Mouse (Mus musculus): ENCODE results near the gene Calhm4.
"Not testable (repeated sequence)": the region's sequence is repeated elsewhere in the genome, so short reads cannot be mapped to it uniquely, and the experiment has no call there.

Gene Calhm4

GRCm38 (mm10) chr10:34044210-34044609 is at the start of gene Calhm4:
Gene Calhm4 (minus strand): TSS chr10:34044310.
- DNase-seq = no peak

GRCm38 (mm10) chr10:34091888-34092287 is 47.8 kb upstream of the Calhm4 start:
- DNase-seq = no peak

- DNase-seq = no peak
Measured at GRCm38 (mm10) chr10:34090481-34090880, 46.4 kb upstream of the Calhm4 start.

GRCm38 (mm10) chr10:34089517-34089916 is 45.4 kb upstream of the Calhm4 start:
- no peak for DNase-seq

- DNase-seq = peak; percentile 7 to 26
Measured at GRCm38 (mm10) chr10:34088515-34088914, 44.4 kb upstream of the Calhm4 start.

- no peak for DNase-seq
Measured at GRCm38 (mm10) chr10:34086514-34086913, 42.4 kb upstream of the Calhm4 start.

- no peak for DNase-seq
Measured at GRCm38 (mm10) chr10:34074522-34075200, 30.6 kb upstream of the Calhm4 start.

- no peak for DNase-seq
Measured at GRCm38 (mm10) chr10:34071650-34072049, 27.5 kb upstream of the Calhm4 start.

GRCm38 (mm10) chr10:34070999-34071492 is 26.9 kb upstream of the Calhm4 start:
- DNase-seq = no peak

GRCm38 (mm10) chr10:34069606-34070005 is 25.5 kb upstream of the Calhm4 start:
- no peak for DNase-seq

GRCm38 (mm10) chr10:34066591-34066990 is 22.5 kb upstream of the Calhm4 start:
- no peak for DNase-seq

GRCm38 (mm10) chr10:34053987-34054386 is 9.9 kb upstream of the Calhm4 start:
- no peak for DNase-seq

- no peak for DNase-seq
Measured at GRCm38 (mm10) chr10:34037401-34037800, 6.7 kb downstream of the Calhm4 start, which contains the start of gene Trappc3l. Gene Trappc3l (plus strand): TSS chr10:34037597.

- DNase-seq = no peak
Measured at GRCm38 (mm10) chr10:34036587-34036986, 7.5 kb downstream of the Calhm4 start.

- peak; percentile 85 for DNase-seq
Measured at GRCm38 (mm10) chr10:34033630-34034305, 10.3 kb downstream of the Calhm4 start.

- no peak for DNase-seq
Measured at GRCm38 (mm10) chr10:34030322-34030721, 13.8 kb downstream of the Calhm4 start.

- peak; percentile 98 to 100 for DNase-seq
Measured at GRCm38 (mm10) chr10:34019302-34020075, 24.6 kb downstream of the Calhm4 start, which contains the start of gene Rwdd1. Gene Rwdd1 (minus strand): TSS chr10:34019624.

GRCm38 (mm10) chr10:34018746-34019301 is 25.3 kb downstream of the Calhm4 start:
- no peak for DNase-seq

GRCm38 (mm10) chr10:34013241-34013640 is 30.9 kb downstream of the Calhm4 start:
- DNase-seq = no peak

- DNase-seq = no peak
Measured at GRCm38 (mm10) chr10:34012581-34012980, 31.5 kb downstream of the Calhm4 start.

- DNase-seq = no peak
Measured at GRCm38 (mm10) chr10:33998397-33998796, 45.7 kb downstream of the Calhm4 start.

- DNase-seq = not testable (repeated sequence)
Measured at GRCm38 (mm10) chr10:33996686-33997085, 47.4 kb downstream of the Calhm4 start.
